8 mouse cellular contexts compared by ENCODE assay signal in genomic region chr4:119223696-119224095, GRCm38 (mm10). TPM values are rescaled to one million over a fixed set of nuclear protein-coding genes. Genes with fewer than 3 reads are reported as not detected.
DNase-seq lines count a peak whose midpoint lies in the region; ATAC-seq and TF ChIP-seq lines count a peak whose summit lies in the region.

No protein-coding gene starts in this region.

- H3K27ac ChIP-seq in kidney, embryonic 14.5 days (ENCODE audit: low read depth, low read length): no peak overlapping the region
- H3K27ac ChIP-seq in ES-Bruce4 (ENCODE audit: insufficient read depth, low read length): no peak overlapping the region
- no peak overlapping the region for H3K27ac ChIP-seq in intestine, embryonic 16.5 days (ENCODE audit: low read length)

- WGBS in kidney, embryonic 14.5 days: 76% methylated on average over 1 of the region's 1 CpGs
- 81% methylated on average over 1 of the region's 1 CpGs for WGBS in intestine, embryonic 16.5 days

- no peaks in the 10 kb centered on the region for H3K27me3 ChIP-seq in kidney, embryonic 14.5 days (ENCODE audit: control insufficient read depth, insufficient read depth, low read length)
- H3K27me3 ChIP-seq in ES-Bruce4 (ENCODE audit: control insufficient read depth, insufficient read depth, low read length, poor library complexity, severe bottlenecking): no peaks in the 10 kb centered on the region
- no peaks in the 10 kb centered on the region for H3K27me3 ChIP-seq in intestine, embryonic 16.5 days (replicated peaks; ENCODE audit: control insufficient read depth, insufficient read depth, low read length)

- DNase-seq in kidney, adult 18-20 months: peak; percentile 48
- DNase-seq in adrenal gland, postnatal 36 days: peak; percentile 56 to 65
- DNase-seq in lung, postnatal 10 days: peak; percentile 33
- no peak for DNase-seq in ovary, postnatal 36 days (ENCODE audit: low spot score)
- no peak for DNase-seq in urinary bladder, adult 2 months (ENCODE audit: low spot score)

- peak; percentile 78 for TF ChIP-seq CTCF in ES-Bruce4 (IDR thresholded peaks at IDR 0.05; ENCODE audit: low read depth, low read length)

- TF ChIP-seq POLR2A in ES-Bruce4 (IDR thresholded peaks at IDR 0.05; ENCODE audit: insufficient read depth, low read length): no peak

- ATAC-seq in kidney, embryonic 14.5 days (ENCODE audit: low FRiP score, low TSS enrichment): no peak
- 0 out of 2 replicates have a peak, but pooled peaks have one; percentile 25 for ATAC-seq in intestine, embryonic 16.5 days

- no peak overlapping the region for H3K9ac ChIP-seq in kidney, embryonic 14.5 days (ENCODE audit: low read depth, low read length)
- no peak overlapping the region for H3K9ac ChIP-seq in ES-Bruce4 (ENCODE audit: low read depth, poor library complexity, severe bottlenecking)
- no peak overlapping the region for H3K9ac ChIP-seq in intestine, embryonic 16.5 days (ENCODE audit: low read depth, low read length)

- H3K4me1 ChIP-seq in kidney, embryonic 14.5 days (ENCODE audit: control insufficient read depth, insufficient read depth, low read length): no peaks in the 10 kb centered on the region
- no peaks in the 10 kb centered on the region for H3K4me1 ChIP-seq in ES-Bruce4 (ENCODE audit: control insufficient read depth, insufficient read depth, low read length)
- no peaks in the 10 kb centered on the region for H3K4me1 ChIP-seq in intestine, embryonic 16.5 days (ENCODE audit: control insufficient read depth, insufficient read depth, low read length)

- no peak overlapping the region for H3K4me2 ChIP-seq in kidney, embryonic 14.5 days (replicated peaks; ENCODE audit: low read depth, low read length)
- no peak overlapping the region for H3K4me2 ChIP-seq in intestine, embryonic 16.5 days (ENCODE audit: low read depth, low read length)

- peaks cover 41% of the 10 kb centered on the region for H3K36me3 ChIP-seq in kidney, embryonic 14.5 days (ENCODE audit: control insufficient read depth, insufficient read depth, low read length)
- peaks cover 14% of the 10 kb centered on the region for H3K36me3 ChIP-seq in ES-Bruce4 (ENCODE audit: control insufficient read depth, insufficient read depth, low read length, poor library complexity, severe bottlenecking)
- H3K36me3 ChIP-seq in intestine, embryonic 16.5 days (ENCODE audit: control insufficient read depth, insufficient read depth, low read length): peaks cover 17% of the 10 kb centered on the region

- H3K9me3 ChIP-seq in kidney, embryonic 14.5 days (ENCODE audit: control insufficient read depth, low read length): no peaks in the 10 kb centered on the region
- no peaks in the 10 kb centered on the region for H3K9me3 ChIP-seq in ES-Bruce4 (replicated peaks; ENCODE audit: control insufficient read depth, insufficient read depth, low read length, poor library complexity, severe bottlenecking)
- H3K9me3 ChIP-seq in intestine, embryonic 16.5 days (ENCODE audit: control insufficient read depth, low read length): no peaks in the 10 kb centered on the region

- no peak for TF ChIP-seq EP300 in ES-Bruce4 (IDR thresholded peaks at IDR 0.05; ENCODE audit: insufficient read depth, low read depth, low read length)

- H3K4me3 ChIP-seq in kidney, embryonic 14.5 days (ENCODE audit: low read length): no peak overlapping the region
- no peak overlapping the region for H3K4me3 ChIP-seq in ES-Bruce4 (ENCODE audit: low read depth, low read length)
- H3K4me3 ChIP-seq in intestine, embryonic 16.5 days (ENCODE audit: low read length): no peak overlapping the region

RNA-seq across cellular contexts. Expression of gene Tmem269, which starts 5.7 kb away (rescaled TPM):
- polyA plus RNA-seq in kidney, embryonic 14.5 days (2014; fragmentation: Nextera tagmentation; extraction: Ambion mirVana): 0.16 TPM in 1 of 2 replicates, not detected in the other
- polyA plus RNA-seq in ES-Bruce4 (2011; ENCODE audit: insufficient read depth, insufficient read length, low read depth, missing spikeins): 0.73 TPM in 1 of 2 replicates, not detected in the other
- total RNA-seq in adrenal gland, postnatal 36 days (2021): not detected
- not detected in 2 replicates for polyA plus RNA-seq in intestine, embryonic 16.5 days (2015; fragmentation: Nextera tagmentation; extraction: Ambion mirVana)
- 0.29 and 0.43 TPM in 2 replicates for polyA plus RNA-seq in urinary bladder, adult 2 months (2012; rRNA removed)

RNA-seq across cellular contexts. Expression of gene AU022252, which starts 8.8 kb away (rescaled TPM):
- 33.6 and 37.6 TPM in 2 replicates for polyA plus RNA-seq in kidney, embryonic 14.5 days (2014; fragmentation: Nextera tagmentation; extraction: Ambion mirVana)
- polyA plus RNA-seq in ES-Bruce4 (2011; ENCODE audit: insufficient read depth, insufficient read length, low read depth, missing spikeins): 20.7 and 21.0 TPM in 2 replicates
- 10 to 100 TPM; 25.8 to 26.6 TPM for total RNA-seq in adrenal gland, postnatal 36 days (2021)
- 26.3 and 27.3 TPM in 2 replicates for polyA plus RNA-seq in intestine, embryonic 16.5 days (2015; fragmentation: Nextera tagmentation; extraction: Ambion mirVana)
- 8.8 TPM in 2 replicates for polyA plus RNA-seq in urinary bladder, adult 2 months (2012; rRNA removed)

RNA-seq across cellular contexts. Expression of gene P3h1, which starts 9.0 kb away (rescaled TPM):
- polyA plus RNA-seq in kidney, embryonic 14.5 days (2014; fragmentation: Nextera tagmentation; extraction: Ambion mirVana): 28.9 and 34.4 TPM in 2 replicates
- 25.8 and 30.0 TPM in 2 replicates for polyA plus RNA-seq in ES-Bruce4 (2011; ENCODE audit: insufficient read depth, insufficient read length, low read depth, missing spikeins)
- 10 to 100 TPM; 27.4 to 30.5 TPM for total RNA-seq in adrenal gland, postnatal 36 days (2021)
- polyA plus RNA-seq in intestine, embryonic 16.5 days (2015; fragmentation: Nextera tagmentation; extraction: Ambion mirVana): 22.4 and 23.9 TPM in 2 replicates
- 30.1 and 30.6 TPM in 2 replicates for polyA plus RNA-seq in urinary bladder, adult 2 months (2012; rRNA removed)

RNA-seq across cellular contexts. Expression of gene Svbp, which starts 28.6 kb away (rescaled TPM):
- polyA plus RNA-seq in kidney, embryonic 14.5 days (2014; fragmentation: Nextera tagmentation; extraction: Ambion mirVana): 131 and 180 TPM in 2 replicates
- polyA plus RNA-seq in ES-Bruce4 (2011; ENCODE audit: insufficient read depth, insufficient read length, low read depth, missing spikeins): 34.2 and 39.1 TPM in 2 replicates
- 10 to 100 TPM; 17.1 to 19.2 TPM for total RNA-seq in adrenal gland, postnatal 36 days (2021)
- 92.4 and 100 TPM in 2 replicates for polyA plus RNA-seq in intestine, embryonic 16.5 days (2015; fragmentation: Nextera tagmentation; extraction: Ambion mirVana)
- polyA plus RNA-seq in urinary bladder, adult 2 months (2012; rRNA removed): 48.0 and 51.4 TPM in 2 replicates

RNA-seq across cellular contexts. Expression of gene Cldn19, which starts 31.5 kb away (rescaled TPM):
- 5.9 and 10.4 TPM in 2 replicates for polyA plus RNA-seq in kidney, embryonic 14.5 days (2014; fragmentation: Nextera tagmentation; extraction: Ambion mirVana)
- 0.15 and 0.35 TPM in 2 replicates for polyA plus RNA-seq in ES-Bruce4 (2011; ENCODE audit: insufficient read depth, insufficient read length, low read depth, missing spikeins)
- under 1 TPM in 1 of 2 experiments, not detected in 1; 0.13 TPM for total RNA-seq in adrenal gland, postnatal 36 days (2021)
- 0.28 and 0.60 TPM in 2 replicates for polyA plus RNA-seq in intestine, embryonic 16.5 days (2015; fragmentation: Nextera tagmentation; extraction: Ambion mirVana)
- polyA plus RNA-seq in urinary bladder, adult 2 months (2012; rRNA removed): 0.54 and 0.59 TPM in 2 replicates

Comparison
In these comparisons a context has a peak if more than half of its experiments do, and no peak if none do; other contexts are left out.
1. DNase-seq: peak in kidney, adult 18-20 months (single experiment), adrenal gland, postnatal 36 days (2 of 2) and lung, postnatal 10 days (single experiment); none in ovary, postnatal 36 days (single experiment) and urinary bladder, adult 2 months (single experiment).